Mouse (Mus musculus) frontal cortex, postnatal 25 days (tissue): Measurements from ENCODE around the gene 4933428G20Rik.

ENCODE experiments used
- DNase-seq, 2 experiments: peaks; one replicate each; pipeline ENCODE4 v3.0.0; 2022; ENCODE audit warnings: low spot score in 2 of 2

Gene 4933428G20Rik

DNA sequence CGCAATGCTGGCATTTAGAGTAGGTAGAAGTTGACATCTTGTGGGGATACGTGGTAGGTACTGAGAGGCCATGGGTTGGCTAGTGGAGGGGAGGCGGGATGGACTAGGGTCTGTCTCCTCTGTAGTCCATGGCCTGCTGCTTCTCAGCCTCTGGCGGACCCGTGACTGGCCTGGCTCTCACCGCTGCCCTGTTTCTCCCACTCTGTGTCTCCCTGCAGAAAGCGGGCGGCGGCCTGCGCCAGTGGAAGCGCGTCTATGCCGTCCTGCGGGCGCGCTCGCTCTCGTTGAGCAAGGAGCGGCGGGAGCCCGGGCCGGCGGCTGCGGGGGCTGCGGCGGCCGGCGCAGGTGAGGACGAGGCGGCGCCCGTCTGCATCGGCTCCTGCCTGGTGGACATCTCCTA lies 37.0 kb downstream of the 4933428G20Rik start:
- DNase-seq: no peak

DNA sequence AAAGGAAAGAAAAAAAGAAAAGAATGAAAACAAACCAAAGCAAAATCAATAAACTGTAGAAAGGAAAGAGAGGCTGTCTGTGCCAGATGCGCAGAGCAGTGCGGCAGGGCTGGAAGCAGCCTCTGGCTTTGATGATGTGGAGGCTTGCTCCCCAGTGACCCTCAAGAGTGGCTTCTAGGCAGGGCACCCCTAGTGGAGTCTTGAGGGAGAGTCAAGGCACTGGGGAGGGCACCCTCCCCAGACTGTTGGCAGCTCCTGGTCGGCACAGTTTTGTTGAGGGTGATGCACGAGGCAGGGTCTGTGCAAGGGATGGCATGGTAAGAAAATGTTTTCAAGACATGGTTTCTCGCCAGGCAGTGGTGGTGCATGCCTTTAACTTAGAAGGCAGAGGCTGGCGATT lies 37.6 kb downstream of the 4933428G20Rik start:
- no peak for DNase-seq

DNA sequence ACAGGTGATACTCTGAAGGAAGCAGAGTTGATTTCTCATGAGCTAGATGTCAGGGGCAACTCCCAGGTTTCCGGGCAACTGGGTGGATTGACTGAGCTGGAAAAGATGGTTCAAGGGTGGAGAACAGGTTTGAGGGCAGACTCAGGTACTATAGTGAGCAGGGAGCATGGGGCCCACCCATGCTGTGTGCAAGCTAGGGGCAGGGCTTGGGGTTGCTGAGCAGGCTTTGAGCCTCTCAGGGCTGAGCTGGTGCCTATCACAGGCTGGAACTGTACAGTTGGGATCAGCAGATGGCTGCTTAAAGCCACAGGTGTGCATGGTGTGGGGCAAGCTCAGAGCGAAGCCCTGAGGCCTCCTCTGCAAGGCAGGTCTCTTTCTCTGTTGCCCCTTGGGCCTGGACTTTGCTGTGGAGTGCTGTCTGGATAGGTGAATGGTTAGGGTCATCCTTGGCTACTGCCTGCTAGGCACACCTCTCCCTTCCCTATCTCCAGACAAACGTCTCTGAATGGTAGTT lies 38.8 kb downstream of the 4933428G20Rik start:
- DNase-seq: no peak

DNA sequence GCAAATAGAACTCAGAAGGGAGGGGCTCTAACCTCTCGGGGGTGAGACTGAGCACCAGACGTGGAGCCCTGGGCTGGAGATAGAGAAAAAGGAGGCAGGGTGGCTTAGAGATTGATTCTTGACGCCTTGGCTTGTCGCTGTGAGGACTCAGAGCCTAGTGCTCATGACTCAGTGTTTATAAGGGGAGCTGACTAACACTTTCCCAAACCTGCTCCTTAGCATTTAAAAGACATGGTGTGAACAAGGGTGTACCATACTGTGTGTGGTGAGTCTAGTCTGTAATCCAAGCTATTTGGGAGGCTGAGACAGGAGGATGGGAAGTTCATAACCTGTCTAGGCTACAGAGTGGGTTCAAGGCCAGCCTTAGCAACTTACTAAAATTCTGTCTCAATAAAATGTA lies 43.0 kb downstream of the 4933428G20Rik start:
- no peak for DNase-seq

DNA sequence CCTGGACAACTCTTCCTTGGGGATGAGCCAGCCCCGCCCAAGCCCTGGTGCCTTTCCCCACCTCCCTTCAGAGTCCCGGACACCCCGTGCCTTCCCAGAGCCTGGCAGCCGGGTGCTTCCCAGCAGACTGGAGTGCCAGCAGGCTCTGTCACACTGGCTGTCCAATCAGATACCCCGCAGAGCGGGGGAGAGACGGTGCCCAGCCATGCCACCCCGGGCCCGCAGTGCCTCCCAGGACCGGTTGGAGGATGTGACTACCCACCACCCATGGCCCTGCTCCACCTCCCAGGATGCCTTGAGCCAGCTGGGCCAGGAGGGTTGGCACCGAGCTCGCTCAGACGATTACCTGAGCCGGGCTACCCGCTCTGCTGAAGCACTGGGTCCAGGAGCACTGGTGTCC lies 48.5 kb downstream of the 4933428G20Rik start:
- no peak for DNase-seq

DNA sequence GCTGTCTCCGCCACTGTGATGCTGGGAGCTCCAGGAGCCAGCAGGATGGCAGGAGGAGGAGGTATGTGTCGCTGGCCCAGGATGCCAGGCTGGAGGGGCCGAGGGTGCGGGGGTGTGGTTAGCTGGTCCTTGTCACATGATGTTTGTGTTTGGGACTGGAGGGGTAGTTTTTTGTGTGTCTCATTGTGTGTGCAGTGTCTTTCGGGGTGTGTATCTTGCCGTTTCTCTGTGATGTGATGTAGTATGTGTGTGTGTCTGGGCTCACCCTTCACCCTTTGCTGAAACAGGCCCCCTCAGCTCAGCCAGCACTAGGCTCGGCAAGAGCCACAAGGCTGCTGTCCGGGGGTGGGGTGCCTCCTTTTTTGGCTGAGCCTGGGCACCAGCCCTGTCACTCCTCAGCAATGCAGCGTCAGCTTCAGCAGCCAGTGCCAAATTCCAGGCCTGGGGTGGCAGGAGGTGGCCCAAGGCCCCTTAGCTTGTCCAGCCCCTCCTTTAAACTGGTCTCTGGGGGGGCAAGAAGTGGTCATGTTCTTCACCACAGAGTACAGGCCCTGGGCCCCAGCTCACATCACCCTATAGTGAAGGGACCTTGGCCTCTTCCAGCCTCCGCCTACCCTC lies 49.7 kb downstream of the 4933428G20Rik start:
- no peak for DNase-seq

DNA sequence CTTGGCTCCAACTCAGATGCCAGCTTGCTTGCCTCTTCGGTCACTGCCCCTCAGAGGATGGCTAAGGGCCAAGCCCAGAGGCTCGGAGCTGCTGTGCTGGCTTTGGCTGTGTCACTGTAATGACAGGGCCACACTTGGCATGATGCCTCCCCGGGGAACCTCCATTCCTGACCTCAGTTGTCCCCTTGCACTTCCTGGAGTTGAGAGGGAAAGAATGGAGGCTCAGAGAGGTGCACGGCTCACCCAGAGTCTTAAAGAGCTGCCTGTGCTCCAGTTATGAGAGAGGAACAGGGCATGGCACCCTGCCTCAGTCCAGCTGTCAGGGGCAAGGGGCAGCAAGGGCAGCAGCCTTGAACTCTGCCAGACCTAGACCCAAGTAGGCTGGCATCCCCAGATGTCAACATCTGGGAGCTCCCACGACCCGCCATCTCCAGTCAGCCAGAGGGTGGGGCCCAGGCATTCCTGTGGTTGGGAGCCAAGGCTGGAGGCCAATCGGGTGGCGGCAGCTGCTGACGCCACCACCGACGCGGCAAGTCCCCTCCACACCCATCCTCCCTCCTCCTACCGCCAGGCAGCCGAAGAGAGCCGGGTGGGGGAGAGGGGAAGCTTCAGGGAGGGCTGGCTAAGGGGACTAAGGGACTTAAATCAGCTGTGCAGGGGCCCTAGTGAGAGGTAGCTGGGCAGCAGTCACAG lies 50.4 kb downstream of the 4933428G20Rik start:
- peak; percentile 32 to 65 for DNase-seq

DNA sequence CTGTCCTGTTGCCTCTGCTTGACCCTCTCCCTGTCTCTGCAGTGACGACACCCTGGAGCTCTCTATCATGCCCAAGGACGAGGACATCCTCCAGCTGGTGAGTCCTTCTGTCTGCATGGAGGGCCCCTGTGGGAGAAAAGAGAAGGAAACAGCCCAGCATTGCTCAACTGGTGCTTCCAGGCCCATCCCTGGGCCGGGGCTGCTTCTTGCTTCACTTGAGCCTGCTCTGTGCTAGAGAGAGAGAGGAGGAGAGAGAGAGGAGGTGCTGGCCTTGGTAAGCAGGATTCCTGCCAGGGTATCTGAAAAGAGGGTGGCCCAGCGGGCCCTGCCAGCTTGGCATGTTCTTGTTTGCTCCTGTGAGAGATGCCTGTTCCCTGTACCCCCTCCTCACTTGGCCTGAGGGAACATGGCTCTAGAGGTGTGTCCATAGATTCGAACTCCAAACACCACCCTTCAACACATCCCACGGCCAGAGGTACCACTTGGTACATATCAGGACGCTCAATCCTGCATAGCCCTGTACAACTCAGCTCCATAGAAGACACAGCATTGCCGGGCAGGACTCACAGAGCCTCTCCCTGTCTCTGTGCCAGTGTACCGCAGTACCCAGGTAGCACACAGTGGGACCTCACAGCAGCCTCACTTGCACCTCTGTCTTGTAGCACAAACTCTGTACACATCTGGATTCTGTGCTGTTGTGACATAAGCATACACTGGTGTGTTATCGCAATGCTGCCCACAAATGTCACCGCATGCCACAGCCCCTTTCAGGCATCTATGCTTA lies 51.3 kb downstream of the 4933428G20Rik start:
- DNase-seq: no peak

DNA sequence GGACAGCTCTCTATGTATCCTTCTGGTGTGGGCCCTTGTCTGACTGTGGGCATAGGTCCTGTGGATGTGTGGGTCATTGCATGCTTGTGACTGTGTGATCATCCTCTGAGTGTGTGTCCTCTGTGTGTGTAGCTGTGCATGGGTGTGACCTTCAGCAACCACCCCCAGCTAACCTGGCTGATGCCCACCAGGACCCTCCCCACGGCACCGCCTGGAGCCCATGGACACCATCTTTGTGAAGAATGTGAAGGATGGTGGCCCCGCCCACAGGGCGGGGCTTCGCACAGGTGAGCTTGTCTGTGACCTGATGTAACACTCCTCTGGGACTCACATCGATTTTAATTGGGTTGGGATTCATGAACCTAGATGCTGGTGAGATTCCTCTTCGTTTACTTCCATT lies 52.2 kb downstream of the 4933428G20Rik start:
- no peak for DNase-seq

DNA sequence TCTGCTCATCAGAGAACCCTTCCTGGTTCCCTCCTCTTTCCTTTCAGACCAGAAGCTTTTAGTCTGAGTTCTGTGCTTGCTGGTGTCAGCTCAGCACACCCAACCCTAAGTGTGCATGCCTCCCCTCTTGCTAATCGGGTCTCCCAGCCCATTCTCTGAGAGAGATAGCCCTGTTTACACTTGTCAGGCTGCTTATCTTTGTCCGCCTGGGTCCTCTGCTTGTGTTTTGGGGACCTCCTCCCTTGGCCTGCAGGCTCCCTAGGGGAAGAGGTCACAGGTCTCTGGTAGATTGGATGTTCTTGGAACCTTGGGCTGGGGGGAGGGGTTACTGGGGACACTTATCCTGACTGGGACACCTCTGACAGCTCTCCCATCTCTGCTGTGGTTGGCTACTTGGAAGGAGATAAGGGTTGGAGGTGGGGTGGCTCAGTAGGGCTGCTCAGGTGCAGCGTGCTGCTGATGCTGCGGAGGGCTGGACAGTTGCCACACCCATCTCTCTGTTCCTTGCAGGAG lies 54.1 kb downstream of the 4933428G20Rik start:
- no peak for DNase-seq

DNA sequence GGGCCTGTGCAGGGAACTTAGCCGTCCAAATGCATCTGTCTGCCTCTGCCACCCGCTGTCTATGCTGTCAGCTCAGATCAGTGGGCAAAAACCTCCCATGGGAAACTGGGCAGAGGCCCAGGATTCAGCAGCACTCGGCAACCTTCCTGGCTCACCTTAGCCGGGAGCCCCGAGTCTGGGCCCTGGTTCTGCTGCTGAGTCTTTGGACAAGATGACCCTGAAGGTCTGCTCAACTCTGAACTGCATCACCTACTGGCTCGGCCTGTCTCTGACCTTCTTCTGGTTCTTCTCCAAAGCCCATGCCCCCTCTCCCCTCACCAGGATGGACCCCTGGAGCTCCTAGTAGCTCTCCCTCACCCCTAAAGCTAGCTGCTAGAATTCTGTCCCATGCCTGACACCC lies 54.5 kb downstream of the 4933428G20Rik start:
- no peak for DNase-seq

DNA sequence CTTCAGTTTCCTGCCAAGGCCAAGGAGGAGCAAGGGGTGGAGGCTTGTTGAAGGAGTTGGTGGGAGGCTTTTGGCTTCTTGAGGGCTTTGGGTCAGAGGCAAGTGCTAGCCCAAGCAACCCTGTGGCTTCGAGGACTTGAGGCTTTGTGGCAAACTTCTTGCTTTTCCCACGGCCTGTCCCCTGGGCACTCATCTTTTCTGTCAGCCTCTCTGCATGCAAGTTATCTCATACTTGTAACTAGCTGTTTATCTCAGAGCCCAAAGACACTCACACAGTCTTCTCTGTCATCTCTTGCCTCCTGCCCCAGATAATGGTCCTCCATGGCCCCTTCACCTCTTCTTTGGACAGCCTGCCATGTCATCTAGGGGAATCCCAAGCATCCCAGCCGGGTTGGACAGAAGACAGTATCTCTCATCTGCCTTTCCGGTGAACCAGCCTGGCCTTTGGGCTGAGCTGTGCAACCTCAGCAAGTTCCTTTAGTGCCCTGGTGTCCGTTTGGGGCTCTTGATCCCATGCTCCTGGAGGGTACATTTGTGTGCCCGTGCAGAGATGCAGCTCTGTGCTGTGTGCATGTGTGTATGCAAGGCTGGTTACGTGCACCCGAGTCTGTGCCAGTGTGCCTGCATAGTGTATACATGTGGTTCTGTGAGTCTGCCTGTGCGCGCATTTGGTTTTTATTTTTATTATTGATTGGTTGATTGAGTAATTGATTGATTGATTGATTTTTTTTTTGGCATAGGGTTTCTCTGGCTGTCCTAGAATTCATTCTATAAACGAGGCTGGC lies 57.1 kb downstream of the 4933428G20Rik start:
- DNase-seq: no peak

DNA sequence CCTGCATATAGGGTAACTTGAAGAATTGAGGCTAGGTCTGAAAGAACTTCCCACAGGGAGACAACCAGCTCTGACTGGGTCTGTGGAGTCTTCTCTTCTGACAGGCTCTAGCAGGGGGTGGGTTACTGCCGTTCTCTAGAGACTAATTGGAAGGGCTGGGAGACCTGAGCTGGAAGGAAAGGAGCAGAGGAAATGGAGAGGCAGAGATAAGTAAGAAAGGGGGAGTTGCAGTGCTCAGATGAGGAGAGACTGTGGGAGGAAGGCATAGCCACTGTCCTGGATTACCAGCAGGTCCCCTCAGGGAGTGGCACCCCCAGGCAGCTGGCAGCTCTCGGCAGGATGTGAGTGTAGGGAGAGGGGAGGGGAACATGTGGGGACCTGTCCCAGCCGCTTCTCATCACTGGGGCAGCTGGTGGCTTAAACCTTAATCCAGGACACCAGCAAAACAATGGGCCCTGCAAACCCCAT lies 58.4 kb downstream of the 4933428G20Rik start:
- no peak for DNase-seq

DNA sequence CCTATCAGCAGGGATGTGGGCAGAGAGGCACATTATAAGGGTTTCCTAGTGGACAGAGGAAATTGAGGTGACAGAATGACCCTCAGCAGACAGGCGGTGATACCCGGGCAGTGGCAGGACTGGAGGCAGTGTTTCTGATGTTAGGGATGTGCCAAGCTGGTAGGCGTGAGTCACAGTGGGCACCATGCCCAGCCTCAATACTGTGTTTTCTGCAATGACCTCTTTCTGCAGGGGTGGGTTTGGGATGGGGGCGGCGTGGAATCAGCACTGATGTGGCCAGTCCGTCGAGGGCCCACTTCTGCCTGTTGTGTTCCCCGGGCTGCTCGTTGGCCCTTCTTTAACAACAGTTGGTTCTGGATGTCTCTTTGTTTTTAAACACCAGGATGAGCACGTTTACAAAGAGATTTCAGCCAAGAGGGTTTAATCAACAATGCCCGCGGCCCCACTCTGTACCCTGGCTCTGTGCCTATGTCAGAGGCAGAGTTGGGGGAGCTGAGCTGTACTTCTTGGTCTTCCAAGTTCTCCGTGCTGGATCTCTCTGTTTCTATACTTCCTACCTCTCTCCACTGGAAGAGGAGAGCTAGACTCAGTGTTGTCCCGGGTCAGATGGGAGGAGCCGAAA lies 59.0 kb downstream of the 4933428G20Rik start:
- DNase-seq: no peak
